Mouse (Mus musculus): ENCODE data around the gene Pitpnc1.

DNA sequence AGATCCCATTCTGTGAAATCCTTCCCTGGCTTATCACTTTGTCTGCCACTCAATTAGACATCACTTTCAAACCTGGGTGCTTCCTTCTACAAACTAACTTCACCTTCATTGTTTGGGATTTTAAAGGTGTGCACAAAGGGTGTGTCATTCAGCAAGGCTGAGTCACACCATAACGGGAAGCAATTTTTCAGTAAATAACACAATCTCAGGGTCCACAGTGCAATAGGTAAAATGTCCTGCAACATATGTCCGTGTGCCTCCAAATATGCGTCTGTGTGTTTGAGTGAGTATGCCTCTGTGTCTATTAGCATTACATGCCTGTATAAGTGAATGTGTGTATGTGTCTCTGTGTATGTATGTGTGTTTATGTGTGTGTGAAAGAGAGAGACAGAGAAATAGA, 13.2 kb downstream of the Pitpnc1 start:
- TF ChIP-seq CTCF (conservative IDR thresholded peaks at IDR 0.05; ENCODE audit: low read length) = no peak
- TF ChIP-seq NANOG (IDR thresholded peaks at IDR 0.05; ENCODE audit: borderline replicate concordance, low read length) = no peak

All from E14TG2a.4 (cell line).